ENCODE assay signal across 12 mouse cellular contexts in genomic region chr4:55145968-55146367, GRCm38 (mm10).
DNase-seq lines count a peak whose midpoint lies in the region; ATAC-seq and TF ChIP-seq lines count a peak whose summit lies in the region.
"Had no signal": no experiment of that assay in that cellular context is flagged by ENCODE, and none has a peak within 500 bp of the region (broad histone marks: within the 10 kb centered on the region; RNA-seq: fewer than 3 reads in every experiment).

No protein-coding gene starts in this region.

- no peaks in the 10 kb centered on the region for H3K27me3 ChIP-seq in hindbrain, embryonic 10.5 days (ENCODE audit: insufficient read depth, poor library complexity, severe bottlenecking)
- H3K27me3 ChIP-seq in hindbrain, embryonic 12.5 days = no peaks in the 10 kb centered on the region
- H3K27me3 ChIP-seq in hindbrain, postnatal 0 days (ENCODE audit: insufficient read depth, low read length) = no peaks in the 10 kb centered on the region
- H3K27me3 ChIP-seq: limb, embryonic 12.5 days had no signal

- TF ChIP-seq CTCF in hindbrain, postnatal 0 days (IDR thresholded peaks at IDR 0.05; ENCODE audit: low read depth) = no peak

- no peak overlapping the region for H3K4me3 ChIP-seq in hindbrain, embryonic 10.5 days
- H3K4me3 ChIP-seq in hindbrain, embryonic 12.5 days = no peak overlapping the region
- no peak overlapping the region for H3K4me3 ChIP-seq in hindbrain, postnatal 0 days (ENCODE audit: low read length)
- H3K4me3 ChIP-seq: limb, embryonic 12.5 days; myocyte had no signal

- H3K9ac ChIP-seq in hindbrain, embryonic 12.5 days = no peak overlapping the region
- no peak overlapping the region for H3K9ac ChIP-seq in hindbrain, postnatal 0 days (replicated peaks; ENCODE audit: low read length)
- H3K9ac ChIP-seq: limb, embryonic 12.5 days had no signal

- no peak for DNase-seq in hindbrain, embryonic 10.5 days (ENCODE audit: low spot score)
- peak; percentile 24 for DNase-seq in 3T3-L1 (ENCODE audit: low read depth, low spot score)
- DNase-seq in embryo, embryonic 10 days (ENCODE audit: low spot score) = peak; percentile 64
- peak; percentile 50 for DNase-seq in hindbrain, postnatal 0 days (ENCODE audit: low spot score)
- DNase-seq in B cell, adult 2 months = no peak
- DNase-seq in yolk sac, embryonic 10.5 days (ENCODE audit: low spot score) = no peak
- DNase-seq: gastrocnemius, postnatal 36 days; lung, postnatal 10 days had no signal

- ATAC-seq in hindbrain, embryonic 12.5 days (ENCODE audit: low FRiP score) = no peak
- ATAC-seq in hindbrain, postnatal 0 days = no peak

- H3K9me3 ChIP-seq in hindbrain, embryonic 10.5 days = no peaks in the 10 kb centered on the region
- H3K9me3 ChIP-seq in hindbrain, embryonic 12.5 days (replicated peaks) = no peaks in the 10 kb centered on the region
- H3K9me3 ChIP-seq in hindbrain, postnatal 0 days (ENCODE audit: low read length) = no peaks in the 10 kb centered on the region
- H3K9me3 ChIP-seq: limb, embryonic 12.5 days had no signal

- H3K4me2 ChIP-seq in hindbrain, embryonic 12.5 days (replicated peaks) = no peak overlapping the region
- H3K4me2 ChIP-seq in hindbrain, postnatal 0 days (ENCODE audit: low read depth, low read length) = no peak overlapping the region
- H3K4me2 ChIP-seq: limb, embryonic 12.5 days had no signal

- peak overlapping the region; percentile 54 for H3K27ac ChIP-seq in hindbrain, embryonic 10.5 days
- H3K27ac ChIP-seq in hindbrain, embryonic 12.5 days = no peak overlapping the region
- no peak overlapping the region for H3K27ac ChIP-seq in hindbrain, postnatal 0 days
- H3K27ac ChIP-seq: kidney, postnatal 0 days; limb, embryonic 12.5 days had no signal

- 49% methylated on average over 8 of the region's 8 CpGs for WGBS in hindbrain, embryonic 10.5 days
- WGBS in hindbrain, embryonic 12.5 days = 38% methylated on average over 8 of the region's 8 CpGs
- 29% methylated on average over 8 of the region's 8 CpGs for WGBS in hindbrain, postnatal 0 days

- H3K36me3 ChIP-seq in hindbrain, embryonic 10.5 days = no peaks in the 10 kb centered on the region
- H3K36me3 ChIP-seq in hindbrain, embryonic 12.5 days = no peaks in the 10 kb centered on the region
- H3K36me3 ChIP-seq in hindbrain, postnatal 0 days (ENCODE audit: insufficient read depth, low read length) = no peaks in the 10 kb centered on the region
- H3K36me3 ChIP-seq: limb, embryonic 12.5 days had no signal

- peaks cover 29% of the 10 kb centered on the region for H3K4me1 ChIP-seq in hindbrain, embryonic 10.5 days (replicated peaks)
- peaks cover 14% of the 10 kb centered on the region for H3K4me1 ChIP-seq in hindbrain, embryonic 12.5 days
- 0 out of 2 replicates have a peak, but pooled peaks cover 6% of the 10 kb centered on the region for H3K4me1 ChIP-seq in hindbrain, postnatal 0 days (ENCODE audit: insufficient read depth, low read length)

Comparison
In these comparisons a context has a peak if more than half of its experiments do, and no peak if none do; other contexts are left out.
1. DNase-seq: peak in 3T3-L1 (single experiment), embryo, embryonic 10 days (single experiment) and hindbrain, postnatal 0 days (single experiment); none in hindbrain, embryonic 10.5 days (single experiment), B cell, adult 2 months (0 of 2) and yolk sac, embryonic 10.5 days (single experiment).